Mouse (Mus musculus) neural tube, embryonic 11.5 days (tissue): Measurements from ENCODE around the gene Trappc6b. TPM values are rescaled to one million over a fixed set of nuclear protein-coding genes. Genes with fewer than 3 reads are reported as not detected.

Source experiments
- ATAC-seq: fragments of 200-750 bp; cut with Nextera tagmentation; 2 replicates; pipeline ENCODE4 v1.8.0; 2017; ENCODE audit warnings: moderate number of reproducible peaks, mild to moderate bottlenecking, moderate TSS enrichment, moderate library complexity; ENCODE audit not compliant: insufficient read depth, low FRiP score, low TSS enrichment
- DNase-seq: peaks from one replicate; pipeline ENCODE4 v3.0.0-alpha.2; 2015; ENCODE audit warnings: low spot score
- H3K27ac ChIP-seq: fragments of 300-500 bp; sonication (generic); 2 replicates; pipeline ENCODE4 v1.5.1; 2014; ENCODE audit warnings: low read depth, mild to moderate bottlenecking, low read length
- H3K27me3 ChIP-seq: fragments of 300-500 bp; sonication (generic); 2 replicates; pipeline ENCODE4 v1.6.1; 2014; ENCODE audit warnings: mild to moderate bottlenecking, low read length, mixed read lengths; ENCODE audit not compliant: control insufficient read depth, insufficient read depth
- H3K36me3 ChIP-seq: fragments of 300-500 bp; sonication (generic); 2 replicates; pipeline ENCODE4 v1.6.1; 2014; ENCODE audit warnings: mild to moderate bottlenecking, low read length, moderate library complexity, mixed read lengths; ENCODE audit not compliant: control insufficient read depth, insufficient read depth
- H3K4me1 ChIP-seq: fragments of 300-500 bp; sonication (generic); 2 replicates; pipeline ENCODE4 v1.6.1; 2014; ENCODE audit warnings: low read length, mixed read lengths; ENCODE audit not compliant: control insufficient read depth, insufficient read depth
- H3K4me2 ChIP-seq: fragments of 300-500 bp; sonication (generic); 2 replicates; pipeline ENCODE4 v1.6.1; 2014; ENCODE audit warnings: low read depth, mild to moderate bottlenecking, moderate library complexity
- H3K4me3 ChIP-seq: fragments of 300-500 bp; sonication (generic); 2 replicates; pipeline ENCODE4 v1.5.1; 2014; ENCODE audit warnings: low read depth, low read length
- H3K9ac ChIP-seq: fragments of 300-500 bp; sonication (generic); 2 replicates; pipeline ENCODE4 v1.6.1; 2014; ENCODE audit warnings: mild to moderate bottlenecking, low read length
- H3K9me3 ChIP-seq: fragments of 300-500 bp; sonication (generic); 2 replicates; pipeline ENCODE4 v1.6.1; 2016; ENCODE audit warnings: low read length; ENCODE audit not compliant: control insufficient read depth
- WGBS: fragments of 180-500 bp; shearing (Covaris S2); extraction: QIAGEN DNeasy Blood & Tissue Kit; methylation state at CpG from one replicate; pipeline ENCODE4 v1.1.7; 2014; 5-methylcytosine and 5-hydroxymethylcytosine counted together
- polyA plus RNA-seq: library from polyadenylated mRNA; unstranded; fragments of >200 nt; fragmentation: Nextera tagmentation; extraction: Ambion mirVana; gene quantifications from 2 replicates; pipeline ENCODE4 v1.2.1, GENCODE M21; 2014

Trappc6b gene
- 73.2 and 74.9 TPM in 2 replicates for polyA plus RNA-seq

GRCm38 (mm10) chr12:59060993-59061595, at the start of gene Trappc6b:
Gene Trappc6b (minus strand): TSS chr12:59061472.
- Histone ChIP-seq H3K4me3 (peak within 1 kb of the TSS; percentile 71), H3K4me1 (peaks cover 6% of the 10 kb centered on the region; the same call in 1 of the 2 replicates), H3K36me3 (peaks cover 1% of the 10 kb centered on the region; the same call in 1 of the 2 replicates), H3K9me3 (no peaks in the 10 kb centered on the region), H3K9ac (peak within 1 kb of the TSS; percentile 87), H3K27me3 (no peaks in the 10 kb centered on the region), H3K27ac (peak within 1 kb of the TSS; percentile 86), H3K4me2 (peak within 1 kb of the TSS; percentile 86)
- ATAC-seq (peak; percentile 98), DNase-seq (peak; percentile 86)
- WGBS: under 1% methylated on average over 49 of the region's 49 CpGs

GRCm38 (mm10) chr12:59107926-59108325, 46.7 kb upstream of the Trappc6b start:
- ATAC-seq (no peak), DNase-seq (no peak)
- Histone ChIP-seq H3K4me3 (no peak overlapping the region), H3K9ac (no peak overlapping the region), H3K27me3 (no peaks in the 10 kb centered on the region), H3K36me3 (no peaks in the 10 kb centered on the region), H3K4me2 (no peak overlapping the region), H3K27ac (no peak overlapping the region), H3K9me3 (no peaks in the 10 kb centered on the region), H3K4me1 (no peaks in the 10 kb centered on the region)
- 89% methylated on average over 4 of the region's 4 CpGs for WGBS

GRCm38 (mm10) chr12:59106491-59106890, 45.2 kb upstream of the Trappc6b start:
- Histone ChIP-seq H3K27ac (no peak overlapping the region), H3K4me1 (no peaks in the 10 kb centered on the region), H3K4me2 (no peak overlapping the region), H3K9ac (no peak overlapping the region), H3K9me3 (no peaks in the 10 kb centered on the region), H3K4me3 (no peak overlapping the region), H3K27me3 (no peaks in the 10 kb centered on the region), H3K36me3 (no peaks in the 10 kb centered on the region)
- 93% methylated on average over 5 of the region's 5 CpGs for WGBS
- DNase-seq: no peak
- ATAC-seq: no peak

GRCm38 (mm10) chr12:59105914-59106313, 44.6 kb upstream of the Trappc6b start:
- ATAC-seq: no peak
- H3K4me1 ChIP-seq: no peaks in the 10 kb centered on the region
- H3K9me3 ChIP-seq: no peaks in the 10 kb centered on the region
- no peak overlapping the region for H3K4me2 ChIP-seq
- no peaks in the 10 kb centered on the region for H3K27me3 ChIP-seq
- no peak overlapping the region for H3K4me3 ChIP-seq
- no peaks in the 10 kb centered on the region for H3K36me3 ChIP-seq
- DNase-seq: no peak
- WGBS: 89% methylated on average over 6 of the region's 6 CpGs
- H3K9ac ChIP-seq: no peak overlapping the region
- H3K27ac ChIP-seq: no peak overlapping the region

- no peaks in the 10 kb centered on the region for H3K9me3 ChIP-seq
- no peaks in the 10 kb centered on the region for H3K27me3 ChIP-seq
- no peaks in the 10 kb centered on the region for H3K4me1 ChIP-seq
- no peak overlapping the region for H3K9ac ChIP-seq
- DNase-seq (no peak), ATAC-seq (no peak)
- no peaks in the 10 kb centered on the region for H3K36me3 ChIP-seq
- H3K4me2 ChIP-seq: no peak overlapping the region
- no peak overlapping the region for H3K27ac ChIP-seq
- H3K4me3 ChIP-seq: no peak overlapping the region
- WGBS: 75% methylated on average over 5 of the region's 5 CpGs
These were observed 43.5 kb upstream of the Trappc6b start for GRCm38 (mm10) chr12:59104771-59105170.

GRCm38 (mm10) chr12:59095104-59096025, 34.1 kb upstream of the Trappc6b start, which contains the start of gene Mia2:
Gene Mia2 (plus strand): TSS chr12:59095799.
- no peaks in the 10 kb centered on the region for H3K27me3 ChIP-seq
- no peak for DNase-seq

GRCm38 (mm10) chr12:59093543-59093942, 32.3 kb upstream of the Trappc6b start:
- ATAC-seq: no peak
- H3K27me3 ChIP-seq: no peaks in the 10 kb centered on the region

More at GRCm38 (mm10) chr12:59095104-59096025, 34.1 kb upstream of the Trappc6b start, which contains the start of gene Mia2:
- H3K4me3 ChIP-seq: no peak within 1 kb of the TSS
- no peaks in the 10 kb centered on the region for H3K9me3 ChIP-seq
- no peaks in the 10 kb centered on the region for H3K36me3 ChIP-seq
- no peak within 1 kb of the TSS for H3K9ac ChIP-seq
- ATAC-seq: no peak
- H3K4me1 ChIP-seq: no peaks in the 10 kb centered on the region
- no peak within 1 kb of the TSS for H3K4me2 ChIP-seq
- 78% methylated on average over 19 of the region's 19 CpGs for WGBS
- H3K27ac ChIP-seq: no peak within 1 kb of the TSS

GRCm38 (mm10) chr12:59086171-59086570, 24.9 kb upstream of the Trappc6b start:
- H3K27ac ChIP-seq: no peak overlapping the region
- H3K4me1 ChIP-seq: no peaks in the 10 kb centered on the region
- DNase-seq (no peak), ATAC-seq (no peak)
- no peak overlapping the region for H3K4me3 ChIP-seq
- no peak overlapping the region for H3K4me2 ChIP-seq
- 81% methylated on average over 5 of the region's 5 CpGs for WGBS
- no peaks in the 10 kb centered on the region for H3K36me3 ChIP-seq
- H3K9me3 ChIP-seq: no peaks in the 10 kb centered on the region
- no peaks in the 10 kb centered on the region for H3K27me3 ChIP-seq
- no peak overlapping the region for H3K9ac ChIP-seq

More at GRCm38 (mm10) chr12:59093543-59093942, 32.3 kb upstream of the Trappc6b start:
- no peaks in the 10 kb centered on the region for H3K9me3 ChIP-seq
- no peak overlapping the region for H3K4me3 ChIP-seq
- no peaks in the 10 kb centered on the region for H3K4me1 ChIP-seq
- 73% methylated on average over 2 of the region's 2 CpGs for WGBS
- no peaks in the 10 kb centered on the region for H3K36me3 ChIP-seq
- no peak overlapping the region for H3K4me2 ChIP-seq
- H3K27ac ChIP-seq: no peak overlapping the region
- no peak for DNase-seq
- H3K9ac ChIP-seq: no peak overlapping the region
